Mouse (Mus musculus) midbrain, postnatal 0 days (tissue): Measurements from ENCODE around the gene Ccdc62. TPM values are rescaled to one million over a fixed set of nuclear protein-coding genes. Genes with fewer than 3 reads are reported as not detected.

Experiments used
- ATAC-seq: fragments of 200-750 bp; cut with Nextera tagmentation; 2 replicates; pipeline ENCODE4 v1.8.0; 2017; ENCODE audit warnings: moderate number of reproducible peaks, mild to moderate bottlenecking, moderate TSS enrichment, moderate library complexity; ENCODE audit not compliant: low FRiP score
- DNase-seq: peaks from one replicate; pipeline ENCODE4 v3.0.0-alpha.2; 2015; ENCODE audit warnings: low spot score
- H3K27ac ChIP-seq: fragments of 300-500 bp; sonication (generic); 2 replicates; pipeline ENCODE4 v1.5.1; 2014; ENCODE audit warnings: low read depth, mild to moderate bottlenecking, low read length, mixed read lengths
- H3K27me3 ChIP-seq: fragments of 300-500 bp; sonication (generic); 2 replicates; pipeline ENCODE4 v1.6.1; 2014; ENCODE audit warnings: low read length, control low read depth, mixed read lengths; ENCODE audit not compliant: insufficient read depth
- H3K36me3 ChIP-seq: fragments of 300-500 bp; sonication (generic); 2 replicates; pipeline ENCODE4 v1.6.1; 2014; ENCODE audit warnings: low read length, control low read depth, mixed read lengths; ENCODE audit not compliant: insufficient read depth
- H3K4me1 ChIP-seq: fragments of 300-500 bp; sonication (generic); 2 replicates; pipeline ENCODE4 v1.6.1; 2014; ENCODE audit warnings: mild to moderate bottlenecking, control low read depth, antibody characterized with exemption, low read length, mixed read lengths; ENCODE audit not compliant: insufficient read depth
- H3K4me2 ChIP-seq: fragments of 300-500 bp; sonication (generic); 2 replicates; pipeline ENCODE4 v1.6.1; 2014; ENCODE audit warnings: low read depth, mild to moderate bottlenecking, low read length, mixed read lengths; ENCODE audit not compliant: poor library complexity, severe bottlenecking
- H3K4me3 ChIP-seq: fragments of 300-500 bp; sonication (generic); 2 replicates; pipeline ENCODE4 v1.5.1; 2014; ENCODE audit warnings: low read depth, mild to moderate bottlenecking, low read length, moderate library complexity
- H3K9ac ChIP-seq: fragments of 300-500 bp; sonication (generic); replicated peaks from 2 replicates; pipeline ENCODE4 v1.6.1; 2014; ENCODE audit warnings: mild to moderate bottlenecking, low read length, moderate library complexity, mixed read lengths; ENCODE audit not compliant: poor library complexity, severe bottlenecking
- H3K9me3 ChIP-seq: fragments of 300-500 bp; sonication (generic); 2 replicates; pipeline ENCODE4 v1.6.1; 2016; ENCODE audit warnings: low read length, control low read depth
- CTCF ChIP-seq: IDR thresholded peaks from 2 replicates; pipeline ENCODE4 v1.5.1; 2016; ENCODE audit warnings: antibody characterized with exemption, mild to moderate bottlenecking
- WGBS: fragments of 180-500 bp; shearing (Covaris S2); extraction: QIAGEN DNeasy Blood & Tissue Kit; methylation state at CpG from one replicate; pipeline ENCODE4 v1.1.7; 2014; 5-methylcytosine and 5-hydroxymethylcytosine counted together
- polyA plus RNA-seq: library from polyadenylated mRNA; unstranded; fragments of >200 nt; fragmentation: Nextera tagmentation; extraction: Ambion mirVana; gene quantifications from 2 replicates; pipeline ENCODE4 v1.2.1, GENCODE M21; 2015
- total RNA-seq: library from RNA; depleted of rRNA; stranded (reverse); fragments of >200 nt; gene quantifications from 2 replicates; pipeline ENCODE4 v1.2.3, GENCODE M21; 2014

Ccdc62 gene
- total and polyA plus RNA-seq, 2 experiments from 2014 or later = 0.27 to 2.9 TPM

GRCm38 (mm10) chr5:123890987-123891386 is 39.5 kb upstream of the Ccdc62 start:
- no peak for ATAC-seq
- no peak for DNase-seq
- H3K9me3 ChIP-seq = no peaks in the 10 kb centered on the region
- H3K27me3 ChIP-seq = no peaks in the 10 kb centered on the region
- H3K27ac ChIP-seq = no peak overlapping the region
- H3K4me1 ChIP-seq = no peaks in the 10 kb centered on the region
- no peak overlapping the region for H3K9ac ChIP-seq
- TF ChIP-seq CTCF = no peak
- no peaks in the 10 kb centered on the region for H3K36me3 ChIP-seq
- H3K4me3 ChIP-seq = no peak overlapping the region
- H3K4me2 ChIP-seq = no peak overlapping the region
- 76% methylated on average over 5 of the region's 5 CpGs for WGBS

GRCm38 (mm10) chr5:123891669-123892068 is 38.8 kb upstream of the Ccdc62 start:
- DNase-seq = peak; percentile 31

GRCm38 (mm10) chr5:123893520-123893919 is 37.0 kb upstream of the Ccdc62 start:
- Histone ChIP-seq H3K27ac (no peak overlapping the region), H3K9me3 (no peaks in the 10 kb centered on the region), H3K9ac (no peak overlapping the region), H3K27me3 (no peaks in the 10 kb centered on the region), H3K4me3 (no peak overlapping the region), H3K36me3 (no peaks in the 10 kb centered on the region), H3K4me1 (no peaks in the 10 kb centered on the region), H3K4me2 (no peak overlapping the region)
- no peak for DNase-seq
- no peak for ATAC-seq
- WGBS = 91% methylated on average over 5 of the region's 5 CpGs
- TF ChIP-seq CTCF = no peak

More at GRCm38 (mm10) chr5:123891669-123892068, 38.8 kb upstream of the Ccdc62 start:
- Histone ChIP-seq H3K36me3 (no peaks in the 10 kb centered on the region), H3K4me2 (no peak overlapping the region), H3K9ac (no peak overlapping the region), H3K9me3 (no peaks in the 10 kb centered on the region), H3K27ac (no peak overlapping the region), H3K4me3 (no peak overlapping the region), H3K4me1 (no peaks in the 10 kb centered on the region), H3K27me3 (no peaks in the 10 kb centered on the region)
- ATAC-seq = no peak
- WGBS = 51% methylated on average over 6 of the region's 6 CpGs
- TF ChIP-seq CTCF = no peak

- no peak for TF ChIP-seq CTCF
- Histone ChIP-seq H3K4me1 (no peaks in the 10 kb centered on the region), H3K27me3 (no peaks in the 10 kb centered on the region), H3K4me3 (no peak overlapping the region), H3K36me3 (no peaks in the 10 kb centered on the region), H3K9me3 (no peaks in the 10 kb centered on the region), H3K9ac (no peak overlapping the region), H3K4me2 (no peak overlapping the region), H3K27ac (no peak overlapping the region)
- ATAC-seq = no peak
- no peak for DNase-seq
- WGBS = 84% methylated on average over 11 of the region's 11 CpGs
Measured at GRCm38 (mm10) chr5:123896395-123896794, 34.1 kb upstream of the Ccdc62 start.

GRCm38 (mm10) chr5:123897352-123897751 is 33.1 kb upstream of the Ccdc62 start:
- 83% methylated on average over 13 of the region's 13 CpGs for WGBS
- ATAC-seq (no peak), DNase-seq (no peak)
- H3K4me1 ChIP-seq = no peaks in the 10 kb centered on the region
- H3K27ac ChIP-seq = no peak overlapping the region
- no peak for TF ChIP-seq CTCF
- H3K4me3 ChIP-seq = no peak overlapping the region
- H3K9me3 ChIP-seq = no peaks in the 10 kb centered on the region
- H3K27me3 ChIP-seq = no peaks in the 10 kb centered on the region
- no peak overlapping the region for H3K4me2 ChIP-seq
- no peak overlapping the region for H3K9ac ChIP-seq
- no peaks in the 10 kb centered on the region for H3K36me3 ChIP-seq

- peak; percentile 19; the same call in 1 of the 2 replicates for TF ChIP-seq CTCF
- no peaks in the 10 kb centered on the region for H3K9me3 ChIP-seq
- H3K4me1 ChIP-seq = peaks cover 11% of the 10 kb centered on the region; the same call in 1 of the 2 replicates
- no peak overlapping the region for H3K27ac ChIP-seq
- no peaks in the 10 kb centered on the region for H3K27me3 ChIP-seq
- DNase-seq (no peak), ATAC-seq (no peak)
- WGBS = 80% methylated on average over 11 of the region's 11 CpGs
- H3K4me2 ChIP-seq = no peak overlapping the region
- no peak overlapping the region for H3K4me3 ChIP-seq
- H3K36me3 ChIP-seq = 0 out of 2 replicates have a peak, but pooled peaks cover 3% of the 10 kb centered on the region
- no peak overlapping the region for H3K9ac ChIP-seq
Measured at GRCm38 (mm10) chr5:123904059-123904672, 26.3 kb upstream of the Ccdc62 start.
